Mouse (Mus musculus) spleen, postnatal 10 days (tissue): ENCODE data around the gene Slc16a13.

Source experiments
- DNase-seq, 2 experiments: peaks; one replicate each; pipeline ENCODE4 v3.0.0; 2021 to 2022; ENCODE audit warnings: low spot score in 2 of 2

Gene Slc16a13

DNA sequence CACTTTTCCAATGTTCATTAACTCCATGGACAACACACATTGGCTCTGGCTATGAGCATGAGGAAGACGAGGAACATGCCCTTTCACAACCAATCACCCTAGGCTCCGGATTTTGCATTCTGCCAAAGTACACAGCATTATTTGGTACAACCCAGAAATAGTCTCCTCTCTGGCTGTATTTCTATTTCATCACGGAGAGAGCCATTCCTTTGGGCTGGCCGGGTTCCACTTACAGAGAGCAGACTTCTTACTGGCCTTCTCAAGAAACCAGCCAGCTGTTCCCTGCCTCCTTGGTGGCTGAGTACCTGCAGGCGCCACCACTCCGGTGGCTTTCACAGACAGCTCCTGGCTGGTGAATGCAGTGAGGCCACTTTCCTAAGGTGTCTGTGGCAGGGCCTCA, 8.4 kb downstream of the Slc16a13 start, which contains the start of gene Slc16a11:
Slc16a11 (plus strand) TSS at position 330 of the 400 bp plus-strand sequence.
- DNase-seq = no peak

DNA sequence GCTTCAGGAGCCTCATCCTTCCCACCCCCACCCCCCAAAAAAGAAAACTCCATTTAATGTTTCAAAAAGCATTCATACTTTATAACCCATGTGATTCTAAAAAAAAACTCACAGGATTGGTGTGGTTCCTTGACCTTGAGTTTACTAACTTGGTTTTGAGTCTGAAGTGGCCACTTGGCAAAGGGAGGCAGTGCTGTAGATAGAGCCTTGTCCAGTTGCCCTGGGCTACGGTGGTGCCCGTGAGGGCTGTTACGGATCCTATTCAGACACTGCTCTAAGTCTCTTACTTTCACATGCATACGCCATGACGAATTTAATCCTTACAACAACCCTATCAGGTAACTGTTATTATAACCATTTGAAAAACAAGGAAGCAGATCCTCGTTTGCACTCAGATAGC, 8.9 kb downstream of the Slc16a13 start:
- DNase-seq = no peak

DNA sequence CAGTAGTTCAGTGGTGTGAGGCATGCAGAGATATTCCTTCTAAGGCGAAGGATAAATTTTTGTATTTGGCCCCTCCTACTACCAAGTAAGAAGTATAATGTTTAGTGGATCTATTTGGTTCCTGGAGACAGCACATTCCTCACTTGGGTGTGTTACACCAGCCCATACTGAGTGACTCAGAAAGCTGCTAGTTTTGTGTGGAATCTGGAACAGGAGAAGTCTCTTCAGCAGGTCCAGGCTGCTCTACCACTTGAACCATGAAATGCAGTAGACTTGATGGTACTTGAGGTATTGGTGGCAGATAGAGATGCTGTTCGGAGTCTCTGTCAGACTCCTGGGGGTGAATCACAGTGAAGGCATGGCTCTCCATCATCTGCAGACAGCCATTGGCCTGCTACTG, 10.2 kb downstream of the Slc16a13 start:
- no peak for DNase-seq

DNA sequence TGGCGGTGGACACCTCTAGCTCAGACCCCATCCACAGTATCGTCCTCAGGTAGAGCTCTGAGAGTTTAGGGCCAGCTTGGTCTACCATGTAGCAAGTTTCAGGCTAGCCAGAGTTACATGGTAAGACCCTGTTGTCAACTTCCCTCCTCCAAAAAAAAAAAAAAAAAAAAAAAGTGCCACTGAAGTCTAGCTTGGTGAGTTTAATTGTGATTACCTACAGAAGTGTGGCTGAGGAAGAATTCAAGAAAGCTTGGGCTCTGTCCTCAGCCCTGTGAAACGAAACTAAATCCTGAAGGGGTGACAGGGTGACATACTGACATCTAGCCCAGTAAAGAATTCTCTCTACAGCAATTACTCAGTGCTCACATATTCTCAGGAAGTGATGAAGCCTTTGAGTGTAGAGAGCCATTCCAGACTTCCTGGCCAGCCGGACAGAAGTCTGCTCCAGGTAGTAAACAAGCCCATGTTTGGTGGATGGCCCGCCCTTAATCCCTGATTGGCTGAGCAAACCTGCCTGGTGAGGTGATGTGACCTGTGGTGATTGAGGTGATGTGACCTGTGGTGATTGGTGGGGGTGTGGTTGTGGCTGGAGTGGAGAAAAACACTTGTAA, 12.0 kb downstream of the Slc16a13 start:
- no peak for DNase-seq

DNA sequence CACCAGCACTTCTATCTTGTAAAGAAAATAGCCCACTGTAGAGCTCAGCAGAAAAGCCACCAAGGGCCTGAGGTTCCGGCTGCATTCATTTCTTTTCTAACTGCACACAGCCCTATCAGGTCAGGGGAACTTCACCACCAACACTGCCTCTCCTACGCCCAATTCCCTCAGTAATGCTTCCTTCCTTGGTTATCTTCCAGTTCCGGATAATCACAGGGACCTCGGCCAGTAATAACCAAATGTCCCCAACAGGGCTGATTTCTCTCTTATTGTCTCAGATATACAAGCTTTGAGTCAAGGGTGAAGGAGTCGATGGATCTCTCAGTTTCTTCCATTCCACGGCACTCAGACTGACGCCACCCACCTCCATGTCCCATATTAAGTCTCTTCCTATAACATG, 13.6 kb downstream of the Slc16a13 start:
- no peak for DNase-seq

DNA sequence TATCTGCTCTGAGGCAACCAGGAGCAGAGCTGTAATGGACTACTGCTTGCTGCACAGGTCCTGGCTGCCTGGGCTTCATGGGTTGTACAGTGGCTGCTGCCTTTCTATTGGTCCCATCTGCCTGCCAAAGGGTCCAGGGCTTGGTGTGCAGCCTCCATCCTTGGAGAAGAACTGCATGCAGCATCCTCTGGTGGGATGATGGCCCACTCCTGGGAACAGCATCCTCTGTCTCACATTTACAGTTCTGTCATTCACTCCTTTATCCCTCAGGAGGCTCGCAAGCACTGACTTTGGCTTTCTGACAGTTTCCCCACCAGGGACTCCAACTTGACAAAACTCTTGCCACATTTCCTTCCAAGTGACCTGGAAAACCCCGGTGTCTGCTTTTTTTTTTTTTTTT, 14.1 kb downstream of the Slc16a13 start:
- DNase-seq = no peak

DNA sequence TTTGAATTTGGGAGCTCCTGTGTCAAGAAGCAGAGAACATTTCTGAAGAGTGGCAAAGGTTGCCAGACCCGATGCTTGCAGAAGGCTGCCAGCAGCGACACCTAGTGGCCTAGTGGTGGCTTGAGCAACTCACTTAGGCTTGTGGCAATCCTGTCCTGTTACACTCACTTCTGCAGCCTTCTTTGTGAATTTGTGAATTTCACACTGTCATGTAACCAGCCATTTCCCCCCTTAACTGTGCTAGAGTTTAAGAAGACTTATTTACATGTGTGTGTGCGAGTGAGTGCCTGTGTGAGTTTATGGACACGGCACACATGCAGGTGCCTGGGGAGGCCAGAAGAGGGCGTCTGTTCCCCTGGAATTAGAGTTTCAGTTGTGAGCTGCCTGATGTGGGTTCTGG, 19.2 kb downstream of the Slc16a13 start:
- peak; percentile 69 to 89 for DNase-seq

DNA sequence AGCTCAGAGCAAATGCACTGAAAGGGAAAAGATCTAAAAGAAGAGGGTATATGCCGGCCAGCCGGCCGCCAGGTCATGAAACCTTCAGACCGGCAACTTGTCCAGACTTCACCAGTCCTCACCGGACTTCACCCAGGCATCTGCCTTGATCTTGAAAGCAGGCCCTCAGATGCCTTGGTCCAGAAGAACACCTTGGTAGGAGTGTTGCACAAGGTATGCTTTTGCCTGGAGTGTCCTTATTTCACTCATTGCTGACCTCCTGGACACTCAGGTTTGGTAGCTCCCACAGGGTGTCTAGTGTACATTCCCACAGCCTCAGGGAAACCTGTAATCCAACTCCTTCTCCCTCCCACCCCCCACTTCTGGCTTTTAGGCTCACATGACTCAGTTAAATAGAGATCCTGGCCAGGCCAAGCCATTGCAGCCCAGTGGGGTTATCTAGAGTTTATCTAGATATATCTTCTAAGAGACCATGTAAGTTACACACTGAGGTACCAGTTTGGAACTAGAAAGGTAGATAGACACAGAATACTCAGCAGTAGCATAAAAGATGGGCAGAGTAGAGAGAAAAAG, 20.7 kb downstream of the Slc16a13 start:
- no peak for DNase-seq

DNA sequence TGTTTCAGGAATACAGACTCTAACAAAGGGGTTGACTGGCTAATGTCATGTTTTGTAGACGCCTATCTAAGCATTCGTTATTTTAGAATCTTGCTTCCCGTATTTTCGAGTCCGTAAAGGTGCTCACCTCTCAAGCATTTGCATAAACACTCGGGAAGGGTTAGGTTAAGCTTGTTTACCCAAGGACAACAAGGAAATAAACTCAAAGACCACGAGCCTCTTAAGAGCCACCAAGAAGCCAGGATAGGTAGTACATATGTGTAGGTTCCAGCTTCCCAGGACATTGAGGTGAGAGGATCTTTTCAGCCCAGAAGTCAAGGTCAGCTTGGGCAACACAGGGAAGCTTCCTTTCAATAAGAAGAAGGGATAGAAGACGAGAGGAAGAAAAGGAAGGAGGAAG, 21.8 kb downstream of the Slc16a13 start:
- no peak for DNase-seq

DNA sequence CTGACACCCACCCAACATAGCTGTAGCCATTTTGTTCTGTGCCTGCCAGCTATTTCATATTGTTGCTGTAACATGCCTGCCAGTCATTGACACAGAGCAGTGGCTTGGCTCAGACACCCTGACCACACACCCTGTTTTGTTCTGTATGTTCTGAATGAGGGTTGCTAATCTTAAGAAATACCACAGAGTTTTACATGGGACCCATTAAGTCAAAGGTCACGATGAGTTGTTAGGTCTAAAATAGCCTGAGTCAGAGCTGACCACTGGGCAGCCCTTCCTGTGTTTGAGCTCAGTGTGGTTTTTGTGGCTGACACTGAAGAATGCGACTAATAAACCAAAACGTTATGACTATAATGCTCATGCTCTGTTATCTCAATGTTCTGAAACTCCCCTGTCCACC, 22.5 kb downstream of the Slc16a13 start:
- no peak for DNase-seq

DNA sequence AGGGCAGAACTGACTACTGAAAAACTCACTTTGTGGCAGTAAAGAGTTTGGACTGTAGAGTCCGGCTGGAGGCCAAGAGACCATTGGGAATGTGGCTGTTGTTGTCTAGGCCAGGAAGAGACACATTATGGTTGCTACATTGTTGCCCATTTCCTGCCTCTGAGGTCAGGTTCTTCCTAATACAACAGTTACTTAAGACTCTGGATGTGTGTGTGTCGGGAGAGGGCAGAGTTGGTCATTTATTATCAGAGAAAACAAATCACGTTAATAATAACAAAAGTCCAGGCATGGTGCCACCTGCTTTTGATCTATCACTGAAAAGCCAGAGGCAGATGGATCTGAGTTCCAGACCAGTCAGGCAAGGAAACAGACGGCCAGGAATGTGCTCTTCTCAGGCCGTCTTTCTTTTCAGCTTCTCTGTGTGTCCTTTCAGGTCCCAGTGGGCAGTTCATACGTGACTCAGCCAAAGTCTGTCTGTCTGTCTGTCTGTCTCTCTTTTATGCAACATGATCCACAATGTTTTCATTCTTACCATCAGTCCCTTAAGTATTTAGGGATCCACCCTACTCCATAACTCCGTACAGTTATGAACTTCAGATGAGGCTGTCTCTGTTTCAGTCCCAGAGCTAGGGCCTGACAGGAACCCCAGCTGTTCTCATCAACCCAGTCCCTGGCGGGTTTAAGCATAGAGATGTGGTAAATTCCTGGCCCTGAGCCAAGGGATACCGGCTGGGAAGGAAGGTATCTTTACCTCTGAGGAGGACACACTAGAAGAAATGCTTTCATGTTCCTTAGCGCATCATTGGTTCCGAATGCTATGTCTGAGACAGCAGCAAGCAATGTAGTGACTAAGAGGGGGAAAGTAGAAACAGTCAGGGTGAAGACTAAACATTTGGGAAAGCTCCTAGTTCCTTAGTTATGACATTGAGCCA, 27.2 kb downstream of the Slc16a13 start:
- DNase-seq = no peak

DNA sequence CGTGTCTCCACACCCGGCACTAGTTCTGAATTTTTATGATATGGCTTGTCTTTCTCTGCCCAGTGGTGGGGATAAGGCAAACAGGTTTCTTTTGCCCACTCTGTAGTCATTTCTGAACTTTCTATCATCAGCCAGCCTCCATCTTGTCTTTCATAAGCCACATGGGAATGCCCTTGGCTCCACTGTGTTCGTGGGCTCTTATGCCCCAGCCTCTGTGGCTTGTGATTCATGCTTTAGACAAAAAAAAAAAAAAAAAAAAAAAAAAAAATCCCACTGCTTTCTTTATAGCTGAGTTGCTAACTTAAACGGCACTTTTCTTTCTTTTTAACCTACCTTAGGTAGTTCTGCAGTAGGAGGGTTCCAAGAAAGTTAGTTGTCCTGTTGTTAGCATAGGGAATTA, 28.7 kb downstream of the Slc16a13 start:
- no peak for DNase-seq

DNA sequence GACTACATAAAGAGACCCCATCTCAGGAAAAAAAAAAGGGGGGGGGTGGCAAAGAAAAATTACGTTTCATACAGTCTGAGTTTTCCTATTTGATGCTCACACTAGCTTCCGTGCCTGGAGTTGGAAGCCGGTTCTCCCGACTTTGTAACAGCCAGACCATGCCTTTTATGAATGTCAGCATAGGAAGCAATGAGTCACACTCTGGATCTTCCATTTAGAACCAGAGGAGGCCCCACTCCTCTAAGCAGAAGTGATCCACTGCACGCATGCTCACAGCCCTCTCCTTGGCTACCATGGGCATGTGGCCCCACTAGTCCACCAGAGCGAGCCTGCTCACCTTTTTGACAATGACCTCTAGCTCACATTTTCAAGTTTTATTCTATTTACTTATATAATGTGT, 29.7 kb downstream of the Slc16a13 start:
- DNase-seq = no peak

DNA sequence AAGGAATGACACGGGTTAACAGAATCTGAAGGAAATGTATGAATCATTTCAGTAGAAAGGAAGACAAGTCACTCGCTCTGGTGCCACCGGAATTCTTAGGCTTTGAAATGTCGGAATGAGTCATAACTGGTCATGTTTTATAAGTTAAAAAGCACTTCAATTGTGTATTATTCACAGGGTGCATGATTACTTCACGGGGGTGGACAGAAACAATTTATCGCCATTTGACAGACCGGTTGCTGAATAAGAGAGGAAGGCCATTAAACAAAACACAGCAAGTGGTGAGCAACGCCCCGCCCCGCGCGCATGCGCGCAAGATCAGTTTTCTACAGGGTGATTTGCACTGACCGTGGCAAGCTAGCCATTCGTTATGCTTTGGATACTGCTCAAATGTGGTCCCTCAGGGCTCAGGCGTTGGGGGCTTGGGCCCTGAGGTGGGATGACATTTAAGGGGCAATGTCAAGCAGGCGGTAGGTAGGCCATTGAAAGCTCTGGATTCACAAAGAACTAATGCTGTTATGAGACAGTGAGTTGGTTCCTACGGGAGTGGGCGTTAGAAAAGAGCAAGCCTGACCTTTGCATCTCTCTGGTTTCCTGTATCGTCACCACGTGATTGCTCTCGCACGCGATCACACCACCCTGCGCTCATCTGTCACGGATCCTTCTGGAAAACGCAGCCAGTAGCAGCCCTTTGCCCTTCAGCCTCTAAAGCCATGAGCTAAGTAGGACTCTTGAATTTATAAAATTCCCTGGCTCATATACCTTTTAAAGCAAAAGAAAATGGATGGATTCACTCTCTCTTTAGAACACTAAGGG, 31.3 kb downstream of the Slc16a13 start:
- DNase-seq = no peak

DNA sequence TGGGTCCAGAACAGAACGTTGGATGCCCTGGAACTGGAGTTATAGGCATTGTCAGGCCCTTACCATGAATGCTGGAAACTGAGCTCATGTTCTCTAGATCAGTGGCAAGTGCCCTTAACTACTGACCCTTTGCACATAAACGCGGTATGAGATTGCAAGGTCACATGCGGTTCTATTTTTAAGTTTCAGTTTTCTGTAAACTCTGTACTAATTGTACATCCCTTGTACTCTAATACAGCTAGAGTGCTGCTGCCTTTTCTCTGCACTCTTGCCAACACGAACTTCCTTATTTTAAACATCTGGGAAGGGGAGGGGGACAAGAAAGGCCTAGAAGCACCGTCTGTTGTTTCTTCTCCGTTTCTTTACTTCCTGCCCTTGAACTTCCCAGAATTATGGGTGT, 35.7 kb downstream of the Slc16a13 start:
- no peak for DNase-seq

DNA sequence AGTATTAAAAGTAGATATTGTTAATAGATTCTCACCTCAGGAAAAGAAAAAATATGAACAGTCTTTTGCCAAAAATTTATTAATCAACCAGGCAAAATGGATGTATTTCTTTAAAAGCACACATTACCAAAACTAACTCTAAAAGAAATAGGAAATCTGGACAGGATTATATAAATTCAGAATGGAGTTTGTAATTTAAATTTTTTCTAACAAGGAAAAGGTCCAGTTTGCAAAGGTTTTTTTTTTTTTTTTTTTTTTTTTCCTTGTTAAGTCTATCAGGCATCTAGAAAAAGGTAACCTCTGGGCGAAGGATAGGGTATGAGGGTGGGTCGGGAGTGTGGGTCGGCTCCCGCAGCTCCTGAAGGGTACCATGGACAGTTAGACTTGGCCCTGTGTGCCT, 40.4 kb downstream of the Slc16a13 start:
- no peak for DNase-seq

DNA sequence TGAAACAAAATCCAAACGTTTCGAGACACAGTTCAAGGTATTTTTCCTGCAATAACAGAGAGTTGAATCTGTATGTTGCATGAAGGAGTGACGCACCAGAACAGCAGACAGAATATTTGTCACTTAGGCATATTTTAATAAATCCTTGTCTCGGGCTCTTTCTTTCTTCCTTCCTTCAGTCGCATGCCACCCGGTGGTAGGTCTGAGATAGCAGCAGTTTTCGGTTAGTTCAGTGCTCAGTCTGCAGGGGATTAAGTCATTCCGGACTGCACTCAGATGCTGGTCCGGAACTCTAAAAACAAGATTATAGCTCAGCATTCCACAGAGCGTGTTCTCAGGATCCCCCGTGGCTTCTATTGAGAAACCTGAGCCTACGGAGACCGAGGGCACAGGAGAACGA, 41.5 kb downstream of the Slc16a13 start:
- peak in 1 of 2 experiments; percentile 26 for DNase-seq

DNA sequence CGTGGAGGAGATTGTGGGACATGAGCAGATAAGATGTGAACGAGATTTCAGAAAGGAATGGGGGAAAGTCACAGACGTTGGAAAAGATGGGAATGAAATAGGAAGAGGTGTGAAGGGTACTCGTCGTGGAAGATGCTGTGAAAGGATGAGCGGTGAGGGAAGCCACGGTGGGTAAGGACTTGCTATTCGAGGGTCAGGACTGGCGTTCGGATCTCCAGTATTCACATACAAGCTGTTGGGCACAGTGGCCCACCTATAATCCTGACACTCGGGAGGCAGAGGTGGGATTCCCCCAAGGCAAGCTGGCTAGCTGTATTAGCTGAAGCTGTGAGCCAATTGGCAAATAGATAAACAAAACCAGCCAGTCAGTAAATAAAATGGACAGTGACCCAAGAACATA, 42.1 kb downstream of the Slc16a13 start:
- no peak for DNase-seq

DNA sequence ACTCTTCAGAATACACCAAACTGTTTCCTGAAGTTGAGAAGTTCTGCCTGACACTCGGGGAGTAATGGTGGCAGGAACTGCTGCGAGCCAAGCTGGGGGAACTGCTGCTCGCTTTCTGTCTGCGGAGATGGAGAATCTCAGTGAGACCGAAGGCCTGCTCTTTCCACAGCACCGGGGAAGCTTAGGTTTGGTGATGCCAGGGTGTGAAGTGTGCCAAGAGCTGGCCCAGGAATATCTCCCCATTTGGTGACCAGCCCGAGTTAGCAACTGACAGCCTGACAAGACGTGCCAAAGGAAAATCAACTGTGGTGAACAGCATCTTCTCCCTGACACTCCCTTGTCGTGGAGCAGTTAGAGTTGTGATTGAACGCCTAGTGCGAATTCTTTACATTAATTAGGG, 42.6 kb downstream of the Slc16a13 start:
- DNase-seq = no peak

DNA sequence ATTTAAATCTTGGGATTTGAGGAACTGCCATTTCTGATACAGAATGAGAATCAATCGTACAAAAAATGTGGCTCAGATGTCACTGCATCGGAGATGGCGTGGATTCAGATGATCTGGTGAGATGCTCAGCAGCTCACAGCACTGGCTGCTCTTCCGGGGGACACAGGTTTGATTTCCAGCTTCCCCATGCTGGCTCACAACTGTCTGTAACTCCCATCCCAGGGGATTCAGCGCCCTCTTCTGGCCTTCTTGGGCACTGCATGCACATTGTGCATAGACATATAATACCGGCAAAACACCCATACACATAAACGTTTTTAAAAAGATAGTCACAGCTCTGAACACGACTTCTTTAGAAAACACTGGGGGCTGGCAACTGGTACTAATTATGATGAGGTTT, 43.2 kb downstream of the Slc16a13 start:
- peak; percentile 16 to 53 for DNase-seq

DNA sequence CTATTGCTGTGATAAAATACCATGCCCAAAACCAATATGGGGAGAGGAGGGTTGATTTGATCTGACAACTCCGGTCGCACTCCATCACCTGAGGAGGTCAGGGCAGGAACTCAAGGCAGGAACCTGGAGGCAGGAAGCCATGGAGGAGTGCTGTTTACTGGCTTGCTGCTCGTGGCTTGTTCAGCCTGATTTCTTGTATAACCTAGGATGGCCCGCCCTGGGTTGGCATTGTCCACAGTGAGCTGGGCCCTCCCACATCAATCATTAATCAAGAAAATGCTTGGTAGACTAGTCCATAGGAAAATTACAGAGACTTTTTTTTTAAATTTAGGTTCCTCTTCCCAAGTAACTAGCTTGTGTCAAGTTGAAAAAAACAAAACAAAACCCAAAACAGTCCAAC, 46.4 kb downstream of the Slc16a13 start:
- DNase-seq = no peak

DNA sequence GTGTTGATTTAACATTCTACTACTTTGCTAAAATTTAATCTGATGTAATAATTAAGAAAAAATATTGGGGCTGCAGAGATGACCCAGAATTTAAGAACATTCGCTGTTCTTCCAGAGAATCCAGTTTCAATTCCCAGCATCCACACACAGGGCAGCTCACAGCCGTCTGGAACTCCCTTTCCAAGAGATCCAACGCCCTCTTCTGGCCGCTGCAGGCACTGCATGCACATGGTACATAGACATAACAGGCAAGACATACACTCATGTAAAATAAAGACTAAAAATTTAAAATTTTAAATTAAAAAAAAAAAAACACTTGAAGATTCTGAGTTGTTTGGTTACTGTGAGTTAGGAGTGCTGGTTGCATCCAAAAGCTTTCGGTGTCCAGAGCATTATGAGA, 48.6 kb downstream of the Slc16a13 start:
- DNase-seq = peak in 1 of 2 experiments; percentile 29
